ENCODE assay signal across 14 mouse cellular contexts in the genomic region with DNA sequence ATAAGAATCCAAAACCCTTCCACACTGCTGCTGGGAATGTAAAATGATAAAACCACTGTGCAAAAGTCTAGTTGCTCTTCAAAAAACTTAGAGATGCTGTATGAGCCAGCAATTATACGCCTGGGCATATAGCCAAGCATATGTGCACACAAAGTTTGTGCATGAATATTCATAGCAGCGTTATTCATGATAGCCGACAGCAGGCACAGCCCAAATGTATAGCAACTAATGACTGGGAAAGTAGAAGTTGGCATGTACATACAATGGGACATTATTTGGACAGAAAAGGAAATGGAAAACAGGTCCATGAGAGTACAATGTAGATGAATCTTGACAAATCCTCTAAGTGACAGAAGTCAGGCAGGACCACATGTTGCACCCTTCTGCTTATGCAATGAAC.
DNase-seq lines count a peak whose midpoint lies in the region; ATAC-seq and TF ChIP-seq lines count a peak whose summit lies in the region.
"Had no signal": no experiment of that assay in that cellular context is flagged by ENCODE, and none has a peak within 500 bp of the region (broad histone marks: within the 10 kb centered on the region; RNA-seq: fewer than 3 reads in every experiment).

No protein-coding gene starts in this region.

- DNase-seq in forebrain, embryonic 11.5 days (ENCODE audit: low spot score), result no peak
- DNase-seq in lung, postnatal 10 days, result peak; percentile 17
- DNase-seq in lung, postnatal 14 days, result no peak
- DNase-seq in layer of hippocampus, adult 9-11 months, result peak; percentile 70
- DNase-seq in telencephalon, adult 2 months (ENCODE audit: low read depth, low spot score), result peak; percentile 75
- no peak for DNase-seq in B cell, adult 2 months
- DNase-seq: adrenal gland, postnatal 25 days; cerebellum, adult 9-10 months; kidney, postnatal 10 days; spleen, adult 18-20 months had no signal

- no peak overlapping the region for H3K9ac ChIP-seq in forebrain, embryonic 15.5 days (replicated peaks)
- H3K9ac ChIP-seq in forebrain, embryonic 11.5 days (ENCODE audit: low read length), result no peak overlapping the region
- H3K9ac ChIP-seq in intestine, postnatal 0 days (ENCODE audit: low read depth, low read length), result no peak overlapping the region

- no peak for TF ChIP-seq CTCF in intestine, postnatal 0 days (IDR thresholded peaks at IDR 0.05; ENCODE audit: low read depth)

- 20% methylated on average over 3 of the region's 3 CpGs for WGBS in forebrain, embryonic 15.5 days
- WGBS in forebrain, embryonic 11.5 days, result 79% methylated on average over 3 of the region's 3 CpGs
- 66% methylated on average over 3 of the region's 3 CpGs for WGBS in intestine, postnatal 0 days

- peak; percentile 81 for ATAC-seq in forebrain, embryonic 15.5 days (replicated peaks)
- no peak for ATAC-seq in forebrain, embryonic 11.5 days (replicated peaks; ENCODE audit: low FRiP score)
- ATAC-seq in intestine, postnatal 0 days, result no peak

- no peaks in the 10 kb centered on the region for H3K27me3 ChIP-seq in forebrain, embryonic 15.5 days
- H3K27me3 ChIP-seq in forebrain, embryonic 11.5 days (ENCODE audit: control insufficient read depth, insufficient read depth, low read length), result no peaks in the 10 kb centered on the region
- H3K27me3 ChIP-seq in intestine, postnatal 0 days (replicated peaks; ENCODE audit: control insufficient read depth, insufficient read depth, low read length), result no peaks in the 10 kb centered on the region

- peaks cover 36% of the 10 kb centered on the region for H3K4me1 ChIP-seq in forebrain, embryonic 15.5 days
- no peaks in the 10 kb centered on the region for H3K4me1 ChIP-seq in forebrain, embryonic 11.5 days (replicated peaks; ENCODE audit: control insufficient read depth, insufficient read depth, low read length)
- no peaks in the 10 kb centered on the region for H3K4me1 ChIP-seq in intestine, postnatal 0 days (replicated peaks; ENCODE audit: control insufficient read depth, insufficient read depth, low read length)

- H3K4me3 ChIP-seq in forebrain, embryonic 15.5 days, result no peak overlapping the region
- no peak overlapping the region for H3K4me3 ChIP-seq in forebrain, embryonic 11.5 days (ENCODE audit: low read depth, low read length)
- H3K4me3 ChIP-seq in intestine, postnatal 0 days (ENCODE audit: low read depth, low read length), result no peak overlapping the region

- H3K36me3 ChIP-seq in forebrain, embryonic 15.5 days, result no peaks in the 10 kb centered on the region
- no peaks in the 10 kb centered on the region for H3K36me3 ChIP-seq in forebrain, embryonic 11.5 days (ENCODE audit: control insufficient read depth, insufficient read depth, low read length)
- no peaks in the 10 kb centered on the region for H3K36me3 ChIP-seq in intestine, postnatal 0 days (ENCODE audit: control insufficient read depth, insufficient read depth)

- H3K9me3 ChIP-seq in forebrain, embryonic 15.5 days, result no peaks in the 10 kb centered on the region
- H3K9me3 ChIP-seq in forebrain, embryonic 11.5 days (ENCODE audit: control insufficient read depth, low read length), result no peaks in the 10 kb centered on the region
- no peaks in the 10 kb centered on the region for H3K9me3 ChIP-seq in intestine, postnatal 0 days (ENCODE audit: control insufficient read depth)

- peak overlapping the region; percentile 57 for H3K27ac ChIP-seq in forebrain, embryonic 15.5 days (replicated peaks)
- H3K27ac ChIP-seq in forebrain, embryonic 11.5 days (ENCODE audit: low read depth, low read length), result no peak overlapping the region
- H3K27ac ChIP-seq in intestine, postnatal 0 days (ENCODE audit: low read depth, low read length), result no peak overlapping the region

- no peak overlapping the region for H3K4me2 ChIP-seq in forebrain, embryonic 15.5 days (replicated peaks)
- H3K4me2 ChIP-seq in forebrain, embryonic 11.5 days (ENCODE audit: low read depth, low read length, severe bottlenecking), result no peak overlapping the region
- no peak overlapping the region for H3K4me2 ChIP-seq in intestine, postnatal 0 days (replicated peaks; ENCODE audit: low read depth)
- H3K4me2 ChIP-seq: liver, embryonic 11.5 days; midbrain, embryonic 11.5 days had no signal

Comparison
In these comparisons a context has a peak if more than half of its experiments do, and no peak if none do; other contexts are left out.
1. DNase-seq: peak in lung, postnatal 10 days (single experiment), layer of hippocampus, adult 9-11 months (single experiment) and telencephalon, adult 2 months (single experiment); none in forebrain, embryonic 11.5 days (single experiment), lung, postnatal 14 days (single experiment) and B cell, adult 2 months (0 of 2).